Mouse (Mus musculus) heart, postnatal 14 days (tissue): ENCODE data around the gene Hoxc8. TPM values are rescaled to one million over a fixed set of nuclear protein-coding genes. Genes with fewer than 3 reads are reported as not detected.

ENCODE experiments used
- DNase-seq, 2 experiments: peaks; one replicate each; pipeline ENCODE4 v3.0.0; 2021 to 2022
- intact Hi-C: fragments of 180-260 bp; cut with DNase I; formaldehyde crosslinking; loops from one replicate; pipeline ENCODE4 v1.15.1; 2025
- long read RNA-seq, 2 experiments: library from polyadenylated mRNA; stranded (forward); transcript quantifications; one replicate each; pipeline ENCODE4 v2.0.0; 2021
- total RNA-seq, 2 experiments: library from RNA; stranded (reverse); gene quantifications; 2 replicates each; pipeline ENCODE4 v1.2.3; 2021

Hoxc8 gene
- total RNA-seq, result not detected
- long read RNA-seq, experiment 1, result 0 reads
- long read RNA-seq, experiment 2, result 0 reads

- intact Hi-C loops, result no loop called here
- DNase-seq, result no peak
These were observed at the start of gene Hoxc8 for GRCm38 (mm10) chr15:102990461-102991397. TSS of gene Hoxc8 (plus strand) at chr15:102990607.

GRCm38 (mm10) chr15:102942739-102943467 is 47.5 kb upstream of the Hoxc8 start:
- no peak for DNase-seq
- intact Hi-C loops, result no loop called here

- intact Hi-C loops, result no loop called here
- no peak for DNase-seq
These were observed 47.0 kb upstream of the Hoxc8 start for GRCm38 (mm10) chr15:102943468-102943813.

GRCm38 (mm10) chr15:102945185-102946077 is 45.0 kb upstream of the Hoxc8 start:
- DNase-seq, result no peak
- intact Hi-C loops, result no loop called here

GRCm38 (mm10) chr15:102947276-102947675 is 43.1 kb upstream of the Hoxc8 start:
- no peak for DNase-seq
- intact Hi-C loops, result no loop called here

GRCm38 (mm10) chr15:102948842-102949241 is 41.6 kb upstream of the Hoxc8 start:
- intact Hi-C loops, result no loop called here
- no peak for DNase-seq

GRCm38 (mm10) chr15:102949696-102950095 is 40.7 kb upstream of the Hoxc8 start:
- DNase-seq, result no peak
- intact Hi-C loops, result no loop called here

- intact Hi-C loops, result no loop called here
- DNase-seq, result no peak
These were observed 39.5 kb upstream of the Hoxc8 start for GRCm38 (mm10) chr15:102950877-102951276.

GRCm38 (mm10) chr15:102953561-102953960 is 36.8 kb upstream of the Hoxc8 start:
- DNase-seq, result no peak
- intact Hi-C loops, result no loop called here

GRCm38 (mm10) chr15:102954192-102955006 is 36.0 kb upstream of the Hoxc8 start, which contains the start of gene Hoxc11:
TSS of gene Hoxc11 (plus strand) at chr15:102954427.
- intact Hi-C loops, result no loop called here
- no peak for DNase-seq

- no peak for DNase-seq
- intact Hi-C loops, result no loop called here
These were observed 35.4 kb upstream of the Hoxc8 start for GRCm38 (mm10) chr15:102955007-102955382.

GRCm38 (mm10) chr15:102955833-102956640 is 34.4 kb upstream of the Hoxc8 start:
- intact Hi-C loops, result no loop called here
- no peak for DNase-seq

GRCm38 (mm10) chr15:102956906-102957305 is 33.5 kb upstream of the Hoxc8 start:
- no peak for DNase-seq
- intact Hi-C loops, result no loop called here

- intact Hi-C loops, result no loop called here
- DNase-seq, result no peak
These were observed 30.7 kb upstream of the Hoxc8 start for GRCm38 (mm10) chr15:102959663-102960191.

GRCm38 (mm10) chr15:102961728-102962127 is 28.7 kb upstream of the Hoxc8 start:
- DNase-seq, result no peak
- intact Hi-C loops, result no loop called here

GRCm38 (mm10) chr15:102962492-102962891 is 27.9 kb upstream of the Hoxc8 start:
- no peak for DNase-seq
- intact Hi-C loops, result no loop called here

GRCm38 (mm10) chr15:102963259-102963658 is 27.1 kb upstream of the Hoxc8 start:
- intact Hi-C loops, result no loop called here
- DNase-seq, result no peak
